Mouse (Mus musculus): ENCODE results near the gene Cbr3.

Cbr3 gene

GRCm38 (mm10) chr16:93682689-93683507 is at the start of gene Cbr3:
Cbr3 (plus strand) TSS chr16:93683215.
- DNase-seq (ENCODE audit: low read depth, low spot score): peak; percentile 91

GRCm38 (mm10) chr16:93644006-93644405 is 39.0 kb upstream of the Cbr3 start:
- DNase-seq (ENCODE audit: low read depth, low spot score): no peak

- no peak for DNase-seq (ENCODE audit: low read depth, low spot score)
Measured at GRCm38 (mm10) chr16:93648441-93649183, 34.4 kb upstream of the Cbr3 start.

GRCm38 (mm10) chr16:93667976-93668375 is 15.0 kb upstream of the Cbr3 start:
- DNase-seq (ENCODE audit: low read depth, low spot score): peak; percentile 57

- peak; percentile 76 for DNase-seq (ENCODE audit: low read depth, low spot score)
Measured at GRCm38 (mm10) chr16:93669521-93669920, 13.5 kb upstream of the Cbr3 start.

- DNase-seq (ENCODE audit: low read depth, low spot score): peak; percentile 46
Measured at GRCm38 (mm10) chr16:93670466-93670865, 12.5 kb upstream of the Cbr3 start.

GRCm38 (mm10) chr16:93671064-93671463 is 12.0 kb upstream of the Cbr3 start:
- DNase-seq (ENCODE audit: low read depth, low spot score): peak; percentile 47

- peak; percentile 62 for DNase-seq (ENCODE audit: low read depth, low spot score)
Measured at GRCm38 (mm10) chr16:93676376-93676775, 6.6 kb upstream of the Cbr3 start.

GRCm38 (mm10) chr16:93678206-93678605 is 4.8 kb upstream of the Cbr3 start:
- no peak for DNase-seq (ENCODE audit: low read depth, low spot score)

GRCm38 (mm10) chr16:93679165-93679564 is 3.9 kb upstream of the Cbr3 start:
- DNase-seq (ENCODE audit: low read depth, low spot score): peak; percentile 42

- DNase-seq (ENCODE audit: low read depth, low spot score): peak; percentile 85
Measured at GRCm38 (mm10) chr16:93682156-93682688, 793 bp upstream of the Cbr3 start.

- peak; percentile 35 for DNase-seq (ENCODE audit: low read depth, low spot score)
Measured at GRCm38 (mm10) chr16:93683508-93684236, 657 bp downstream of the Cbr3 start.

GRCm38 (mm10) chr16:93684441-93684840 is 1.4 kb downstream of the Cbr3 start:
- DNase-seq (ENCODE audit: low read depth, low spot score): peak; percentile 35

- peak; percentile 61 for DNase-seq (ENCODE audit: low read depth, low spot score)
Measured at GRCm38 (mm10) chr16:93685783-93686182, 2.8 kb downstream of the Cbr3 start.

GRCm38 (mm10) chr16:93686421-93686820 is 3.4 kb downstream of the Cbr3 start:
- DNase-seq (ENCODE audit: low read depth, low spot score): no peak

- DNase-seq (ENCODE audit: low read depth, low spot score): peak; percentile 55
Measured at GRCm38 (mm10) chr16:93686945-93687344, 3.9 kb downstream of the Cbr3 start.

- peak; percentile 76 for DNase-seq (ENCODE audit: low read depth, low spot score)
Measured at GRCm38 (mm10) chr16:93691206-93691841, 8.3 kb downstream of the Cbr3 start.

GRCm38 (mm10) chr16:93692744-93693143 is 9.7 kb downstream of the Cbr3 start:
- DNase-seq (ENCODE audit: low read depth, low spot score): no peak

GRCm38 (mm10) chr16:93707116-93707515 is 24.1 kb downstream of the Cbr3 start:
- peak; percentile 58 for DNase-seq (ENCODE audit: low read depth, low spot score)

- peak; percentile 24 for DNase-seq (ENCODE audit: low read depth, low spot score)
Measured at GRCm38 (mm10) chr16:93709217-93709616, 26.2 kb downstream of the Cbr3 start.

GRCm38 (mm10) chr16:93710924-93711323 is 27.9 kb downstream of the Cbr3 start:
- DNase-seq (ENCODE audit: low read depth, low spot score): peak; percentile 88
